Mouse (Mus musculus): Measurements from ENCODE around the gene Elp5.
"Not testable (repeated sequence)": the region's sequence is repeated elsewhere in the genome, so short reads cannot be mapped to it uniquely, and the experiment has no call there.

Elp5 gene

GRCm38 (mm10) chr11:69932254-69932653, 50.1 kb downstream of the Elp5 start:
- DNase-seq: no peak

GRCm38 (mm10) chr11:69931769-69932168, 50.5 kb downstream of the Elp5 start:
- no peak for DNase-seq

GRCm38 (mm10) chr11:69930967-69931537, 51.3 kb downstream of the Elp5 start:
- DNase-seq: no peak

GRCm38 (mm10) chr11:69930176-69930575, 52.1 kb downstream of the Elp5 start:
- not testable (repeated sequence) for DNase-seq

GRCm38 (mm10) chr11:69929712-69930111, 52.6 kb downstream of the Elp5 start:
- no peak for DNase-seq

GRCm38 (mm10) chr11:69927501-69927900, 54.8 kb downstream of the Elp5 start:
- DNase-seq: no peak

- no peak for DNase-seq
Measured at GRCm38 (mm10) chr11:69922796-69923195, 59.5 kb downstream of the Elp5 start.

GRCm38 (mm10) chr11:69922012-69922756, 60.1 kb downstream of the Elp5 start:
- DNase-seq: no peak

GRCm38 (mm10) chr11:69921114-69922011, 61.0 kb downstream of the Elp5 start, which contains the start of gene Eif5a:
TSS of gene Eif5a (minus strand) at chr11:69921958.
- DNase-seq: peak; percentile 100

GRCm38 (mm10) chr11:69920266-69921031, 61.9 kb downstream of the Elp5 start:
- DNase-seq: no peak

GRCm38 (mm10) chr11:69919661-69920265, 62.6 kb downstream of the Elp5 start:
- peak; percentile 38 for DNase-seq

- DNase-seq: no peak
Measured at GRCm38 (mm10) chr11:69919053-69919452, 63.3 kb downstream of the Elp5 start.

Data from cerebellum, adult 11 months (tissue).